Mouse (Mus musculus) thymus, adult 18-20 months (tissue): Measurements from ENCODE around the gene Gdpd3.
A peak's percentile ranks its signal among the peaks of the same experiment; 100 is the strongest.

Source experiments
- DNase-seq, 2 experiments: peaks; one replicate each; pipeline ENCODE4 v3.0.0; 2022; ENCODE audit warnings: mixed read lengths in 2 of 2

The Gdpd3 gene

GRCm38 (mm10) chr7:126808703-126809455 is 42.7 kb downstream of the Gdpd3 start:
- DNase-seq, result peak; percentile 43 to 49

GRCm38 (mm10) chr7:126809723-126810369 is 43.7 kb downstream of the Gdpd3 start:
- DNase-seq, result no peak

GRCm38 (mm10) chr7:126815726-126816222 is 49.6 kb downstream of the Gdpd3 start:
- DNase-seq, result no peak

- no peak for DNase-seq
Observed at GRCm38 (mm10) chr7:126816494-126816893, 50.4 kb downstream of the Gdpd3 start.

DNA sequence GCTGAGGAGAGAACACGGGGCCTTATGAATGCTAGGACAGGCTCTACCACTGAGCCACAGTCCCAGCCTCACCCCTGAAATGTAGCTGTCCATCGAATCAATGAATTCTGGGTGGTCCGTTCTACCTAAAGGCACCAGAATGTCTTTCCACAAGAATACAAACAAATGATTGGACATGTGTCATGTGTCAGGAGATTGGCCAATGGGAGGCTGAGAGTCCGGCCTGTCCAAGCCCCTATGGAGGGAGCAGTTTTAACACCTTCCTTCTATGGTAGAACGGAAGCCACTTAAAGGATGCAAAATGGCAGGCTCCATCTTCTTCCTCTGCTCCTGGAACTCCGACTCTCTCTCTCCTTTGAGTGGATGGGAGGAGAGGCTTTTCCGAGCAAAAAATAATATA is 51.5 kb downstream of the Gdpd3 start:
- DNase-seq, result no peak

DNA sequence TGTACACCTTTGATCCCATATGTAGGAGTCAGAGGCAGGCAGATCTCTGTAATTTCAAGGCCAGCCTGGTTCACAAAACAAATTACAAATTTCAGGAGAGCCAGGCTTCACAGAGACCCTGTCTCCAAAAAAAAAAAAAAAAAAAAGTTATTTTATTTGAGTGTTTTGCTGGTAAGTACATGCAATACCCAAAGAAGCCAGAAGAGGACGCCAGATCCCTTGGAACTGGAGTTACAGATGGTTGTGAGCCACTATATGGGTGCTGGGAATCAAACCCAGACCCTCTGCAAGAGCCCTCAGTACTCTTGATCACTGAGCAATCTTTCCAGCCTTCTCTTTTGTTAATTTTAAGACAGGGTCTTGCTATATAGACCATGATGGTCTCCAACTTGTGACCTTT is 52.7 kb downstream of the Gdpd3 start:
- DNase-seq, result no peak

GRCm38 (mm10) chr7:126821835-126822511 is 55.8 kb downstream of the Gdpd3 start:
- DNase-seq, result peak; percentile 35 to 48

DNA sequence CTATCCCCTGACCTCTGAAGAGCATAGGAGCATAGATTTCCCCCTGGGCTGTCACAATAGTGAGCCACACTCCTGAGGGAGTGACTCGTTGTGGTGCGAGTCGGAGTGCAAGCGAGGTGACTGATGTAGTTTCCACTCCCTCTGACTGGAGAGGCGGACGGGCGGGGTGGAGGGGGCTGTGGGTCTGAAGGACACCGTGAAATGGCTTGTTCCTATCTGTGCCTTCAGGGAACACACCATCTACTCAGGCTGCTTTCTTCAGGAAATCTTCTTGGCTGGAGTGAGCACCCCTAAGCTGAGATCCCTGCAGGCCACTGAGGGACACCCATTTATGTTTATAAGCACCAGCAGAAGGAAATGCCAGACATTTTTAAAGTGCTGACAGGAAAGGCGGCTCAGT is 56.6 kb downstream of the Gdpd3 start:
- no peak for DNase-seq

- DNase-seq, result no peak
Observed at GRCm38 (mm10) chr7:126823202-126823711, 57.1 kb downstream of the Gdpd3 start.

DNA sequence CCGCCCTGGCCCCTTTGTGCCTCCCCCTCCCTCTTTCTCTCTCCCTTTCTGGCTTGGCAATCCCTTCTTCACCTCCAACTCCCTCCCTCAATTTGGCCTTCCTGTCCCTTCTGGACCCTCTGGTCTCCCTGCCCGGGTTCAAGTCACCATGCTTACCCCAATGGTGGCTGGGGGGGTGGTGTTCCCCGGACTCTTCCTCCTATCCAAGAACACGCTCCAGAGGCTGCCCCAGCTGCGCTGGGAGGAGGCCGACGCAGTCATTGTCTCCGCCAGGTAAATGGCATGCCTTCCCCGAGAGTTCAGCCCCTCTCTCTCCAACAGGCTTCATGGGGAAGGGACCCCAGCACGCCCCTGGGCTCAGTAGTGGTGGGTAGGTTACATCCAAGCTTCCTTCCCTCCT is 57.8 kb downstream of the Gdpd3 start:
- DNase-seq, result no peak
